Mouse (Mus musculus) kidney, adult 2 months (tissue): ENCODE measurements around the gene Hnrnpr. TPM values are rescaled to one million over a fixed set of nuclear protein-coding genes. Genes with fewer than 3 reads are reported as not detected.

Experiments
- DNase-seq: peaks from one replicate; pipeline ENCODE4 v3.0.0; 2021
- H3K27ac ChIP-seq: fragments of 200-500 bp; 2 replicates; pipeline ENCODE4 v1.5.1; 2012; ENCODE audit warnings: low read depth, low read length, control low read depth, inconsistent platforms; ENCODE audit not compliant: insufficient read depth
- H3K27me3 ChIP-seq: fragments of 200-500 bp; replicated peaks from 2 replicates; pipeline ENCODE4 v1.6.1; 2012; ENCODE audit warnings: mild to moderate bottlenecking, moderate library complexity, low read length, inconsistent platforms; ENCODE audit not compliant: control insufficient read depth, insufficient read depth
- H3K36me3 ChIP-seq: fragments of 200-500 bp; 2 replicates; pipeline ENCODE4 v1.6.1; 2012; ENCODE audit warnings: mild to moderate bottlenecking, moderate library complexity, low read length, inconsistent platforms; ENCODE audit not compliant: control insufficient read depth, insufficient read depth
- H3K4me1 ChIP-seq: fragments of 200-500 bp; 2 replicates; pipeline ENCODE4 v1.6.1; 2011; ENCODE audit warnings: low read length; ENCODE audit not compliant: control insufficient read depth, insufficient read depth
- H3K4me3 ChIP-seq: fragments of 200-500 bp; 2 replicates; pipeline ENCODE4 v1.5.1; 2011; ENCODE audit warnings: mild to moderate bottlenecking, low read depth, low read length, control low read depth; ENCODE audit not compliant: insufficient read depth
- CTCF ChIP-seq: fragments of 200-500 bp; conservative IDR thresholded peaks from 2 replicates; pipeline ENCODE4 v1.5.1; 2011; ENCODE audit warnings: low read depth, mild to moderate bottlenecking, control low read depth, low read length, moderate library complexity, mixed read lengths; ENCODE audit not compliant: insufficient read depth, insufficient read length
- POLR2A ChIP-seq: fragments of 200-500 bp; IDR thresholded peaks from one replicate; pipeline ENCODE4 v1.6.1; 2011; ENCODE audit warnings: low read depth, low read length, control low read depth
- WGBS: fragments of 180-500 bp; shearing (Covaris S2); methylation state at CpG from one replicate; pipeline ENCODE4 v1.1.7; 2018; 5-methylcytosine and 5-hydroxymethylcytosine counted together
- polyA plus RNA-seq: library from polyadenylated mRNA; depleted of rRNA; stranded (reverse); fragments of >200 nt; gene quantifications from 2 replicates; pipeline ENCODE4 v1.2.3, GENCODE M21; 2012; rRNA removed

The Hnrnpr gene
- polyA plus RNA-seq, 1 experiment = 14.0 TPM

- 59% methylated on average over 11 of the region's 11 CpGs for WGBS
- H3K27ac ChIP-seq = no peak overlapping the region
- DNase-seq = no peak
These were observed 97.1 kb downstream of the Hnrnpr start for GRCm38 (mm10) chr4:136407831-136408230.

More at GRCm38 (mm10) chr4:136407831-136408230, 97.1 kb downstream of the Hnrnpr start:
- H3K36me3 ChIP-seq = no peaks in the 10 kb centered on the region
- no peak overlapping the region for H3K4me3 ChIP-seq
- H3K4me1 ChIP-seq = no peaks in the 10 kb centered on the region
- TF ChIP-seq CTCF (no peak), POLR2A (no peak)
- H3K27me3 ChIP-seq = no peaks in the 10 kb centered on the region

Other genes starting within 250 kb of the Hnrnpr start
- 259 and 289 TPM in 2 replicates for gene Id3, start 167.4 kb upstream of the Hnrnpr start, polyA plus RNA-seq
- 2.1 and 2.2 TPM in 2 replicates for gene E2f2, start 138.5 kb upstream of the Hnrnpr start, polyA plus RNA-seq
- gene Asap3, start 104.6 kb upstream of the Hnrnpr start, polyA plus RNA-seq = 5.7 and 7.0 TPM in 2 replicates
- 29.9 and 50.8 TPM in 2 replicates for gene Tcea3, start 63.2 kb upstream of the Hnrnpr start, polyA plus RNA-seq
- 10.7 and 10.9 TPM in 2 replicates for gene Zfp46, start 26.3 kb upstream of the Hnrnpr start, polyA plus RNA-seq
- gene Htr1d, start 112.6 kb downstream of the Hnrnpr start, polyA plus RNA-seq = not detected in 2 replicates
- 0.30 and 0.31 TPM in 2 replicates for gene 6030445D17Rik, start 151.3 kb downstream of the Hnrnpr start, polyA plus RNA-seq
- 12.5 and 13.2 TPM in 2 replicates for gene Luzp1, start 158.8 kb downstream of the Hnrnpr start, polyA plus RNA-seq